Mouse (Mus musculus) adrenal gland, adult (tissue): ENCODE measurements at regions not wholly inside any gene's neighbourhood (a gene's known extent, or its start where the extent isn't known, plus 50 kb on each side); places are given as distances from the start of the nearest gene placed in this dataset.
A peak's percentile ranks its signal among the peaks of the same experiment; 100 is the strongest.

Experiments
- DNase-seq, 2 experiments: peaks; one replicate each; pipeline ENCODE4 v3.0.0; 2022 to 2023; ENCODE audit warnings: low spot score in 1 of 2; ENCODE audit not compliant: inconsistent age in 2 of 2

- no peak for DNase-seq
These were observed 61.7 kb upstream of the Hrasls start for GRCm38 (mm10) chr16:29147766-29148165.

- DNase-seq: no peak
These were observed 90.3 kb upstream of the Hrasls start for GRCm38 (mm10) chr16:29119217-29119616.

- no peak for DNase-seq
These were observed 112.7 kb upstream of the Hrasls start for GRCm38 (mm10) chr16:29096791-29097190.

GRCm38 (mm10) chr16:29065961-29066360 lies 136.5 kb upstream of the Mb21d2 start:
- peak; percentile 8 to 80 for DNase-seq

- peak; percentile 31 to 82 for DNase-seq
These were observed 135.8 kb upstream of the Mb21d2 start for GRCm38 (mm10) chr16:29065097-29065785.

- no peak for DNase-seq
These were observed 133.9 kb upstream of the Mb21d2 start for GRCm38 (mm10) chr16:29063377-29063776.

- DNase-seq: peak in 1 of 2 experiments; percentile 48
These were observed 127.6 kb upstream of the Mb21d2 start for GRCm38 (mm10) chr16:29057076-29057475.

- DNase-seq: no peak
These were observed 125.0 kb upstream of the Mb21d2 start for GRCm38 (mm10) chr16:29054423-29054822.

GRCm38 (mm10) chr16:29046453-29046993 lies 117.0 kb upstream of the Mb21d2 start:
- DNase-seq: no peak

GRCm38 (mm10) chr16:29035523-29035922 lies 106.0 kb upstream of the Mb21d2 start:
- DNase-seq: no peak

GRCm38 (mm10) chr16:29034053-29034794 lies 104.8 kb upstream of the Mb21d2 start:
- DNase-seq: peak in 1 of 2 experiments; percentile 30

- DNase-seq: peak in 1 of 2 experiments; percentile 46
These were observed 103.9 kb upstream of the Mb21d2 start for GRCm38 (mm10) chr16:29033357-29033756.

GRCm38 (mm10) chr16:29027856-29028255 lies 98.4 kb upstream of the Mb21d2 start:
- peak; percentile 50 to 64 for DNase-seq

- DNase-seq: peak; percentile 11 to 67
These were observed 71.8 kb upstream of the Mb21d2 start for GRCm38 (mm10) chr16:29001249-29001648.

- DNase-seq: no peak
These were observed 70.2 kb upstream of the Mb21d2 start for GRCm38 (mm10) chr16:28999641-29000040.

GRCm38 (mm10) chr16:28996629-28997028 lies 67.2 kb upstream of the Mb21d2 start:
- DNase-seq: no peak

GRCm38 (mm10) chr16:28990666-28991065 lies 61.2 kb upstream of the Mb21d2 start:
- no peak for DNase-seq

- DNase-seq: no peak
These were observed 55.5 kb upstream of the Mb21d2 start for GRCm38 (mm10) chr16:28984931-28985330.

- no peak for DNase-seq
These were observed 53.4 kb upstream of the Mb21d2 start for GRCm38 (mm10) chr16:28982901-28983300.
